Mouse (Mus musculus) thymus, adult 2 months (tissue): ENCODE measurements around the gene Rfwd3. TPM values are rescaled to one million over a fixed set of nuclear protein-coding genes. Genes with fewer than 3 reads are reported as not detected.
"Not testable (repeated sequence)": the region's sequence is repeated elsewhere in the genome, so short reads cannot be mapped to it uniquely, and the experiment has no call there.

Experiments
- DNase-seq: peaks from one replicate; pipeline ENCODE4 v3.0.0; 2021
- H3K27ac ChIP-seq: fragments of 200-500 bp; 2 replicates; pipeline ENCODE4 v1.5.1; 2012; ENCODE audit warnings: low read length, control low read depth; ENCODE audit not compliant: control insufficient read depth, insufficient read depth
- H3K27me3 ChIP-seq: fragments of 200-500 bp; 2 replicates; pipeline ENCODE4 v1.6.1; 2012; ENCODE audit warnings: mild to moderate bottlenecking, low read length, moderate library complexity, mixed read lengths; ENCODE audit not compliant: control insufficient read depth, insufficient read depth
- H3K36me3 ChIP-seq: fragments of 200-500 bp; 2 replicates; pipeline ENCODE4 v1.6.1; 2012; ENCODE audit warnings: mild to moderate bottlenecking, low read length, moderate library complexity; ENCODE audit not compliant: control insufficient read depth, insufficient read depth
- H3K4me1 ChIP-seq: fragments of 200-500 bp; replicated peaks from 2 replicates; pipeline ENCODE4 v1.6.1; 2012; ENCODE audit warnings: low read length; ENCODE audit not compliant: control insufficient read depth, insufficient read depth
- H3K4me3 ChIP-seq: fragments of 200-500 bp; 2 replicates; pipeline ENCODE4 v1.5.1; 2012; ENCODE audit warnings: mild to moderate bottlenecking, low read length, control low read depth, moderate library complexity; ENCODE audit not compliant: control insufficient read depth, insufficient read depth
- CTCF ChIP-seq: fragments of 200-500 bp; IDR thresholded peaks from 2 replicates; pipeline ENCODE4 v1.5.1; 2012; ENCODE audit warnings: mild to moderate bottlenecking, control low read depth, low read length, moderate library complexity, borderline replicate concordance; ENCODE audit not compliant: control insufficient read depth, poor library complexity, insufficient read depth; ENCODE audit errors: extremely low read depth
- POLR2A ChIP-seq: fragments of 200-500 bp; IDR thresholded peaks from 2 replicates; pipeline ENCODE4 v1.6.1; 2012; ENCODE audit warnings: mild to moderate bottlenecking, low read length, control low read depth, moderate library complexity; ENCODE audit not compliant: control insufficient read depth, poor library complexity, insufficient read depth; ENCODE audit errors: extremely low read depth
- WGBS: fragments of 180-500 bp; shearing (Covaris S2); methylation state at CpG from one replicate; pipeline ENCODE4 v1.1.7; 2018; 5-methylcytosine and 5-hydroxymethylcytosine counted together
- polyA plus RNA-seq: library from polyadenylated mRNA; depleted of rRNA; stranded (reverse); fragments of >200 nt; gene quantifications from 2 replicates; pipeline ENCODE4 v1.2.3, GENCODE M21; 2012

Gene Rfwd3
- polyA plus RNA-seq, 1 experiment = 30.9 TPM

- H3K27me3 ChIP-seq = no peaks in the 10 kb centered on the region
- H3K27ac ChIP-seq = peak overlapping the region; percentile 46
- DNase-seq = no peak
- 2% methylated on average over 26 of the region's 26 CpGs for WGBS
- no peaks in the 10 kb centered on the region for H3K36me3 ChIP-seq
- peak overlapping the region; percentile 60 for H3K4me3 ChIP-seq
- TF ChIP-seq CTCF (no peak), POLR2A (no peak)
- H3K4me1 ChIP-seq = no peaks in the 10 kb centered on the region
Observed at GRCm38 (mm10) chr8:111258010-111258630, 41.9 kb downstream of the Rfwd3 start.

GRCm38 (mm10) chr8:111252487-111253112, 47.4 kb downstream of the Rfwd3 start:
- no peaks in the 10 kb centered on the region for H3K27me3 ChIP-seq
- H3K36me3 ChIP-seq = no peaks in the 10 kb centered on the region
- no peaks in the 10 kb centered on the region for H3K4me1 ChIP-seq
- 91% methylated on average over 4 of the region's 4 CpGs for WGBS
- no peak overlapping the region for H3K4me3 ChIP-seq
- no peak for DNase-seq
- no peak overlapping the region for H3K27ac ChIP-seq
- no peak for TF ChIP-seq POLR2A
- TF ChIP-seq CTCF = no peak

GRCm38 (mm10) chr8:111250111-111250510, 49.9 kb downstream of the Rfwd3 start:
- 95% methylated on average over 2 of the region's 2 CpGs for WGBS
- TF ChIP-seq CTCF (no peak), POLR2A (no peak)
- Histone ChIP-seq H3K4me1 (no peaks in the 10 kb centered on the region), H3K36me3 (no peaks in the 10 kb centered on the region), H3K27ac (no peak overlapping the region), H3K27me3 (no peaks in the 10 kb centered on the region), H3K4me3 (no peak overlapping the region)
- DNase-seq = no peak

GRCm38 (mm10) chr8:111248136-111248535, 51.9 kb downstream of the Rfwd3 start:
- H3K27ac ChIP-seq = no peak overlapping the region
- TF ChIP-seq POLR2A = no peak
- no peak for TF ChIP-seq CTCF

GRCm38 (mm10) chr8:111246864-111247263, 53.2 kb downstream of the Rfwd3 start:
- H3K4me3 ChIP-seq, H3K36me3 ChIP-seq, H3K4me1 ChIP-seq, H3K27me3 ChIP-seq, H3K27ac ChIP-seq, DNase-seq: not testable (repeated sequence)
- 100% methylated on average over 1 of the region's 1 CpGs for WGBS

More at GRCm38 (mm10) chr8:111248136-111248535, 51.9 kb downstream of the Rfwd3 start:
- no peak overlapping the region for H3K4me3 ChIP-seq
- DNase-seq = no peak
- H3K27me3 ChIP-seq = no peaks in the 10 kb centered on the region
- no peaks in the 10 kb centered on the region for H3K4me1 ChIP-seq
- no peaks in the 10 kb centered on the region for H3K36me3 ChIP-seq

GRCm38 (mm10) chr8:111246287-111246830, 53.7 kb downstream of the Rfwd3 start:
- TF ChIP-seq CTCF = no peak
- no peak for TF ChIP-seq POLR2A
- 98% methylated on average over 4 of the region's 4 CpGs for whole genome bisulfite sequencing
- Histone ChIP-seq H3K36me3 (no peaks in the 10 kb centered on the region), H3K27ac (no peak overlapping the region), H3K4me1 (no peaks in the 10 kb centered on the region), H3K4me3 (no peak overlapping the region), H3K27me3 (no peaks in the 10 kb centered on the region)
- no peak for DNase-seq
